13 mouse cellular contexts compared by ENCODE assay signal in the genomic region with DNA sequence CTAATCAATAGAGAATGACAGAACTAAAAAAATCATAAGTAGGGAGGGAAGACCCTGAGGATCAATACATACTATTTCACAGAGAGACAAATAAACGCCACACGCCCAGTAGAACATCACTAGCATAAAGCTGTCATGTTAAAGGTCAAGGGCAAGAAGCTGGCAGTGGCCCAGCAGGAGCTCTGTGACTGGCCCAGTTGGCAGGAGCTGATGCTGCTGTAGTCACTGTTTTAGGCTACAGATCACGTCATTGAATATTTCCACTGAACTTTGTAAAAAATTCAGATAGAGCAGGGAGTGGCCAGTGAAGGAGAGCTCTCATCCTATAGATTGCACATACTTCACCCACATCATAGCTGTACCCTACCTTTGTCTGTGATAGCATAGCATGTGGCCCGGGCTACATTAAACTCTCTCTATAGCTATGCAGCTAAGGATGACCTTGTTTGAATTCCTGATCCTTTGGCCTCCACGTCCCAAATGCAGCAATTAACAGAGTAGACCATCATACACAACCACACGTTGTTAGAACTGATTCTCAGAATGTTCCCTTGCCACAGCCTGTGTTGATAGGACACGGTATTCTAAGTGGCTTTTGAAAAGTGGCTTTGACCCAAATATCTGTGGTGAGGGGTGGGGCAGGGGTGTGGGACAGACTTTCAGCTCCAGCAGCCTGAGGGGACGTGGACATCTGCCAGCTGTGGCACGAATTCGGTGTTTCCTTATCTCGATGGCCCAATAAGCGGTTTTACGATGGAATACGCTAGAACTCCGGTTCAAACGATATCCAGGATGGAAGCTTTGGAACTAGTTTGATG. TPM values are rescaled to one million over a fixed set of nuclear protein-coding genes. Genes with fewer than 3 reads are reported as not detected.
DNase-seq lines count a peak whose midpoint lies in the region; ATAC-seq and TF ChIP-seq lines count a peak whose summit lies in the region.
"Had no signal": no experiment of that assay in that cellular context is flagged by ENCODE, and none has a peak within 500 bp of the region (broad histone marks: within the 10 kb centered on the region; RNA-seq: fewer than 3 reads in every experiment).

No protein-coding gene starts in this region.

- no peak for TF ChIP-seq CTCF in layer of hippocampus, adult 2 months (conservative IDR thresholded peaks at IDR 0.05)
- TF ChIP-seq CTCF in heart, postnatal 0 days (IDR thresholded peaks at IDR 0.05; ENCODE audit: low read depth), result no peak
- TF ChIP-seq CTCF in intestine, postnatal 0 days (IDR thresholded peaks at IDR 0.05; ENCODE audit: low read depth), result no peak

- peaks cover 34% of the 10 kb centered on the region for H3K36me3 ChIP-seq in heart, postnatal 0 days (replicated peaks; ENCODE audit: control insufficient read depth, insufficient read depth, low read length)
- H3K36me3 ChIP-seq in intestine, postnatal 0 days (ENCODE audit: control insufficient read depth, insufficient read depth), result peaks cover 22% of the 10 kb centered on the region; the same call in 1 of the 2 replicates

- peaks cover 12% of the 10 kb centered on the region; the same call in 1 of the 2 replicates for H3K4me1 ChIP-seq in heart, postnatal 0 days (ENCODE audit: control insufficient read depth, insufficient read depth)
- H3K4me1 ChIP-seq in intestine, postnatal 0 days (replicated peaks; ENCODE audit: control insufficient read depth, insufficient read depth, low read length), result no peaks in the 10 kb centered on the region
- H3K4me1 ChIP-seq: limb, embryonic 15.5 days had no signal

- 0 out of 2 replicates have a peak overlapping the region, but pooled peaks have one; percentile 14 for H3K27ac ChIP-seq in layer of hippocampus, adult 2 months
- peak overlapping the region; percentile 85 for H3K27ac ChIP-seq in heart, postnatal 0 days (ENCODE audit: low read depth)
- no peak overlapping the region for H3K27ac ChIP-seq in intestine, postnatal 0 days (ENCODE audit: low read depth, low read length)
- H3K27ac ChIP-seq: limb, embryonic 15.5 days; stomach, postnatal 0 days had no signal

- peak; percentile 87 for ATAC-seq in heart, postnatal 0 days (ENCODE audit: insufficient read depth, low read depth)
- ATAC-seq in intestine, postnatal 0 days, result no peak

- no peak overlapping the region for H3K9ac ChIP-seq in heart, postnatal 0 days (replicated peaks; ENCODE audit: low read depth, low read length)
- H3K9ac ChIP-seq in intestine, postnatal 0 days (ENCODE audit: low read depth, low read length), result no peak overlapping the region
- H3K9ac ChIP-seq: limb, embryonic 15.5 days had no signal

- peak; percentile 63; the same call in 1 of the 2 replicates for TF ChIP-seq EP300 in heart, postnatal 0 days (IDR thresholded peaks at IDR 0.05; ENCODE audit: low read depth)

- no peaks in the 10 kb centered on the region for H3K27me3 ChIP-seq in heart, postnatal 0 days (ENCODE audit: control insufficient read depth, insufficient read depth, low read length)
- H3K27me3 ChIP-seq in intestine, postnatal 0 days (replicated peaks; ENCODE audit: control insufficient read depth, insufficient read depth, low read length), result no peaks in the 10 kb centered on the region
- H3K27me3 ChIP-seq: limb, embryonic 15.5 days had no signal

- no peak overlapping the region for H3K4me3 ChIP-seq in layer of hippocampus, adult 2 months
- no peak overlapping the region for H3K4me3 ChIP-seq in heart, postnatal 0 days (ENCODE audit: low read depth, low read length)
- H3K4me3 ChIP-seq in intestine, postnatal 0 days (ENCODE audit: low read depth, low read length), result no peak overlapping the region
- H3K4me3 ChIP-seq: erythroblast, embryonic 14.5 days; limb, embryonic 15.5 days had no signal

- WGBS in heart, postnatal 0 days, result 35% methylated on average over 16 of the region's 16 CpGs
- 77% methylated on average over 16 of the region's 16 CpGs for WGBS in intestine, postnatal 0 days

- H3K4me2 ChIP-seq in heart, postnatal 0 days (ENCODE audit: low read depth, low read length), result 0 out of 2 replicates have a peak overlapping the region, but pooled peaks have one; percentile 14
- no peak overlapping the region for H3K4me2 ChIP-seq in intestine, postnatal 0 days (replicated peaks; ENCODE audit: low read depth)
- H3K4me2 ChIP-seq: limb, embryonic 15.5 days had no signal

- H3K9me3 ChIP-seq in heart, postnatal 0 days (replicated peaks; ENCODE audit: control insufficient read depth, low read length), result no peaks in the 10 kb centered on the region
- no peaks in the 10 kb centered on the region for H3K9me3 ChIP-seq in intestine, postnatal 0 days (ENCODE audit: control insufficient read depth)
- H3K9me3 ChIP-seq: limb, embryonic 15.5 days had no signal

- no peak for DNase-seq in layer of hippocampus, adult 2 months (ENCODE audit: low spot score in 2 of 2)
- DNase-seq in layer of hippocampus, postnatal 14 days (ENCODE audit: low spot score in 2 of 2), result no peak
- peak; percentile 64 to 77 for DNase-seq in adrenal gland, adult 18-20 months (ENCODE audit: low spot score in 2 of 2)
- peak; percentile 78 to 79 for DNase-seq in adrenal gland, postnatal 36 days
- DNase-seq in heart, postnatal 0 days (ENCODE audit: low spot score), result peak; percentile 65
- DNase-seq in B cell, adult 2 months, result no peak
- no peak for DNase-seq in right cerebral cortex, adult 18-20 months
- DNase-seq: kidney, adult 9 months; midbrain, embryonic 14.5 days had no signal

RNA-seq across cellular contexts. Expression of a gene that starts 16.6 kb away (rescaled TPM):
- 10 to 100 TPM; 34.9 to 56.2 TPM for total RNA-seq in layer of hippocampus, adult 2 months (2021)
- 10 to 100 TPM; 46.1 to 46.4 TPM for total RNA-seq in layer of hippocampus, postnatal 14 days (2021)
- total RNA-seq in adrenal gland, adult 18-20 months (2021), result 100 to 1,000 TPM in 1 of 2 experiments, 10 to 100 TPM in 1; 82.3 to 110 TPM
- 10 to 100 TPM; 86.6 to 99.3 TPM for total RNA-seq in adrenal gland, postnatal 36 days (2021)
- total RNA-seq in heart, postnatal 0 days (2014; rRNA removed; ENCODE audit: low replicate concordance), result 57.5 and 60.8 TPM in 2 replicates
- polyA plus RNA-seq in heart, postnatal 0 days (2015; fragmentation: Nextera tagmentation; extraction: Ambion mirVana), result 68.0 and 72.6 TPM in 2 replicates
- polyA plus RNA-seq in intestine, postnatal 0 days (2015; fragmentation: Nextera tagmentation; extraction: Ambion mirVana), result 26.4 and 30.5 TPM in 2 replicates

RNA-seq across cellular contexts. Expression of a gene that starts 55.2 kb away (rescaled TPM):
- total RNA-seq in layer of hippocampus, adult 2 months (2021), result 1 to 10 TPM; 1.1 to 1.3 TPM
- 1 to 10 TPM; 2.4 to 3.1 TPM for total RNA-seq in layer of hippocampus, postnatal 14 days (2021)
- total RNA-seq in adrenal gland, adult 18-20 months (2021), result under 1 TPM; 0.70 to 0.76 TPM
- total RNA-seq in adrenal gland, postnatal 36 days (2021), result 1 to 10 TPM; 3.2 to 3.3 TPM
- total RNA-seq in heart, postnatal 0 days (2014; rRNA removed; ENCODE audit: low replicate concordance), result 31.4 and 41.5 TPM in 2 replicates
- 10.4 and 10.8 TPM in 2 replicates for polyA plus RNA-seq in heart, postnatal 0 days (2015; fragmentation: Nextera tagmentation; extraction: Ambion mirVana)
- polyA plus RNA-seq in intestine, postnatal 0 days (2015; fragmentation: Nextera tagmentation; extraction: Ambion mirVana), result 8.3 and 8.9 TPM in 2 replicates

Comparison
In these comparisons a context has a peak if more than half of its experiments do, and no peak if none do; other contexts are left out.
1. DNase-seq: peak in adrenal gland, adult 18-20 months (2 of 2), adrenal gland, postnatal 36 days (2 of 2) and heart, postnatal 0 days (single experiment); none in layer of hippocampus, adult 2 months (0 of 2), layer of hippocampus, postnatal 14 days (0 of 2), B cell, adult 2 months (0 of 2) and right cerebral cortex, adult 18-20 months (single experiment).